Comparison of ENCODE assay signal across 20 mouse cellular contexts in the genomic region with DNA sequence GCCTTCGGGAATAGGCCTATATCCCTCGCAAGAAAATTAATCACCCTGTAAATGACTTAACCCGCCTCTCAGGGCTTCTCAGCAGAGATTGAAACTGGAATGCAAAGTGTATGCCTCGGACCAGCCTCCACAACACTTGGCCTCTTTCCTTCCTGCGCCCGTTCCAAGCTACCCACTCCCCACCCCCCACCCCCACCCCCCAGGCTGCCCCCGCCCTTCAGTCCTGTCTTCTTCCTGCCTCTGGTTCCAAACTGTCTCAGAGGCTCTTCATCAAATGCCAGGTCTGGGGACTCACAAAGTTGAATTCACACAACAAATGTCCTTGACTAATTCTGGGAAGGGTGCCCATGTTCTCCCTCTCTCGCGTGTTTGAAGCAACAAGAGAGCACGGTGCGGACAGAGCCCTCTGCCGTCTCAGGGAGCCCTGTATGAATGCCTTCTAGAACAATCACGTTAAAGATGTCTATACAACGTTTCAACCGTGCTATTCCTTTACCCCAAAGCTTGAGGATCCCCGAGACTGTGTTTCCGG.
DNase-seq lines count a peak whose midpoint lies in the region; ATAC-seq and TF ChIP-seq lines count a peak whose summit lies in the region.
"Had no signal": no experiment of that assay in that cellular context is flagged by ENCODE, and none has a peak within 500 bp of the region (broad histone marks: within the 10 kb centered on the region; RNA-seq: fewer than 3 reads in every experiment).

No protein-coding gene starts in this region.

- no peaks in the 10 kb centered on the region for H3K4me1 ChIP-seq in embryonic facial prominence, embryonic 14.5 days (ENCODE audit: control insufficient read depth, insufficient read depth, low read length)
- H3K4me1 ChIP-seq in embryonic facial prominence, embryonic 10.5 days = peaks cover 18% of the 10 kb centered on the region
- no peaks in the 10 kb centered on the region for H3K4me1 ChIP-seq in kidney, postnatal 0 days (replicated peaks; ENCODE audit: insufficient read depth, low read length)
- H3K4me1 ChIP-seq in kidney, embryonic 15.5 days = no peaks in the 10 kb centered on the region
- H3K4me1 ChIP-seq: heart, embryonic 10.5 days; liver, embryonic 12.5 days; lung, embryonic 15.5 days had no signal

- H3K27me3 ChIP-seq in embryonic facial prominence, embryonic 14.5 days (replicated peaks; ENCODE audit: control insufficient read depth, insufficient read depth, low read length) = no peaks in the 10 kb centered on the region
- 0 out of 2 replicates have a peak, but pooled peaks cover 5% of the 10 kb centered on the region for H3K27me3 ChIP-seq in embryonic facial prominence, embryonic 10.5 days (replicated peaks; ENCODE audit: low read depth, poor library complexity, severe bottlenecking)
- no peaks in the 10 kb centered on the region for H3K27me3 ChIP-seq in kidney, postnatal 0 days (ENCODE audit: insufficient read depth, low read length)
- H3K27me3 ChIP-seq in kidney, embryonic 15.5 days = 0 out of 2 replicates have a peak, but pooled peaks cover 4% of the 10 kb centered on the region
- H3K27me3 ChIP-seq: liver, embryonic 12.5 days; lung, embryonic 15.5 days had no signal

- no peak overlapping the region for H3K4me3 ChIP-seq in embryonic facial prominence, embryonic 14.5 days (ENCODE audit: low read depth, low read length)
- no peak overlapping the region for H3K4me3 ChIP-seq in embryonic facial prominence, embryonic 10.5 days
- H3K4me3 ChIP-seq in kidney, postnatal 0 days (replicated peaks; ENCODE audit: low read depth, low read length) = no peak overlapping the region
- no peak overlapping the region for H3K4me3 ChIP-seq in kidney, embryonic 15.5 days (replicated peaks)
- H3K4me3 ChIP-seq: heart, embryonic 10.5 days; liver, embryonic 12.5 days; lung, embryonic 15.5 days had no signal

- TF ChIP-seq CTCF in kidney, postnatal 0 days (IDR thresholded peaks at IDR 0.05; ENCODE audit: low read depth) = no peak

- 61% methylated on average over 17 of the region's 17 CpGs for WGBS in embryonic facial prominence, embryonic 14.5 days
- WGBS in embryonic facial prominence, embryonic 10.5 days = 82% methylated on average over 17 of the region's 17 CpGs
- 43% methylated on average over 17 of the region's 17 CpGs for WGBS in kidney, postnatal 0 days
- WGBS in kidney, embryonic 15.5 days = 49% methylated on average over 17 of the region's 17 CpGs

- peak; percentile 62 for DNase-seq in embryonic facial prominence, embryonic 14.5 days (ENCODE audit: low spot score)
- DNase-seq in embryonic facial prominence, embryonic 10.5 days (ENCODE audit: low spot score) = no peak
- peak; percentile 28 for DNase-seq in kidney, postnatal 0 days (ENCODE audit: low spot score)
- peak; percentile 12 for DNase-seq in Muller cell, postnatal 12 days (ENCODE audit: inconsistent ontology term)
- peak; percentile 28 to 59 for DNase-seq in adrenal gland, postnatal 36 days
- DNase-seq in heart, adult 9 months (ENCODE audit: low spot score in 2 of 2) = no peak
- DNase-seq in ovary, postnatal 10 days (ENCODE audit: low spot score) = no peak
- DNase-seq: cerebellum, postnatal 25 days; gastrocnemius, postnatal 25 days; heart, postnatal 10 days; kidney, adult 8-10 months; layer of hippocampus, postnatal 36 days; retina, postnatal 1 day; right cerebral cortex, postnatal 4 days; thymus, postnatal 25 days had no signal

- H3K9me3 ChIP-seq in embryonic facial prominence, embryonic 14.5 days (ENCODE audit: control insufficient read depth, low read length) = no peaks in the 10 kb centered on the region
- no peaks in the 10 kb centered on the region for H3K9me3 ChIP-seq in embryonic facial prominence, embryonic 10.5 days
- H3K9me3 ChIP-seq in kidney, postnatal 0 days (replicated peaks; ENCODE audit: low read length) = no peaks in the 10 kb centered on the region
- H3K9me3 ChIP-seq in kidney, embryonic 15.5 days (replicated peaks) = no peaks in the 10 kb centered on the region
- H3K9me3 ChIP-seq: heart, embryonic 10.5 days; liver, embryonic 12.5 days; lung, embryonic 15.5 days had no signal

- H3K4me2 ChIP-seq in embryonic facial prominence, embryonic 14.5 days (ENCODE audit: low read depth, low read length) = no peak overlapping the region
- H3K4me2 ChIP-seq in kidney, postnatal 0 days (ENCODE audit: low read length) = no peak overlapping the region
- no peak overlapping the region for H3K4me2 ChIP-seq in kidney, embryonic 15.5 days
- H3K4me2 ChIP-seq: liver, embryonic 12.5 days; lung, embryonic 15.5 days had no signal

- no peak overlapping the region for H3K9ac ChIP-seq in embryonic facial prominence, embryonic 14.5 days (ENCODE audit: low read depth, low read length)
- H3K9ac ChIP-seq in kidney, postnatal 0 days (ENCODE audit: low read depth, low read length) = no peak overlapping the region
- H3K9ac ChIP-seq in kidney, embryonic 15.5 days = no peak overlapping the region
- H3K9ac ChIP-seq: liver, embryonic 12.5 days; lung, embryonic 15.5 days had no signal

- no peak; the same call in 1 of the 2 replicates for ATAC-seq in embryonic facial prominence, embryonic 14.5 days (ENCODE audit: low read depth)
- no peak for ATAC-seq in kidney, postnatal 0 days (replicated peaks; ENCODE audit: low FRiP score, low read depth)
- ATAC-seq in kidney, embryonic 15.5 days (replicated peaks; ENCODE audit: low FRiP score) = no peak
- ATAC-seq: inflammation-experienced regulatory T-cells, adult 6 months; liver, embryonic 12.5 days had no signal

- no peaks in the 10 kb centered on the region for H3K36me3 ChIP-seq in embryonic facial prominence, embryonic 14.5 days (ENCODE audit: control insufficient read depth, insufficient read depth, low read length)
- no peaks in the 10 kb centered on the region for H3K36me3 ChIP-seq in embryonic facial prominence, embryonic 10.5 days (replicated peaks)
- H3K36me3 ChIP-seq in kidney, postnatal 0 days (ENCODE audit: insufficient read depth, low read length) = no peaks in the 10 kb centered on the region
- H3K36me3 ChIP-seq in kidney, embryonic 15.5 days = no peaks in the 10 kb centered on the region
- H3K36me3 ChIP-seq: heart, embryonic 10.5 days; liver, embryonic 12.5 days; lung, embryonic 15.5 days had no signal

- no peak overlapping the region for H3K27ac ChIP-seq in embryonic facial prominence, embryonic 14.5 days (replicated peaks; ENCODE audit: low read depth, low read length)
- no peak overlapping the region for H3K27ac ChIP-seq in embryonic facial prominence, embryonic 10.5 days (replicated peaks)
- H3K27ac ChIP-seq in kidney, postnatal 0 days = no peak overlapping the region
- H3K27ac ChIP-seq in kidney, embryonic 15.5 days = no peak overlapping the region
- H3K27ac ChIP-seq: heart, embryonic 10.5 days; liver, embryonic 12.5 days; lung, embryonic 15.5 days had no signal

Comparison
In these comparisons a context has a peak if more than half of its experiments do, and no peak if none do; other contexts are left out.
1. DNase-seq: peak in embryonic facial prominence, embryonic 14.5 days (single experiment), kidney, postnatal 0 days (single experiment), Muller cell, postnatal 12 days (single experiment) and adrenal gland, postnatal 36 days (2 of 2); none in embryonic facial prominence, embryonic 10.5 days (single experiment), heart, adult 9 months (0 of 2) and ovary, postnatal 10 days (single experiment).